Mouse (Mus musculus): ENCODE measurements around the gene B4gat1. TPM values are rescaled to one million over a fixed set of nuclear protein-coding genes. Genes with fewer than 3 reads are reported as not detected.

Gene B4gat1
- polyA plus RNA-seq, 2 experiments = 4.2 to 6.5 TPM

- Histone ChIP-seq H3K9ac (replicated peaks) (peak within 1 kb of the TSS; percentile 55), H3K9me3 (ENCODE audit: control insufficient read depth, low read length) (no peaks in the 10 kb centered on the region), H3K27me3 (ENCODE audit: control insufficient read depth, insufficient read depth, low read length) (peaks cover 16% of the 10 kb centered on the region), H3K4me2 (ENCODE audit: low read depth) (peak within 1 kb of the TSS; percentile 79), H3K4me3 (ENCODE audit: insufficient read depth in 1 of 2, low read depth in 2 of 2, low read length in 2 of 2) (peak within 1 kb of the TSS; percentile 15 to 51), H3K27ac (peak within 1 kb of the TSS; percentile 74), H3K4me1 (replicated peaks; ENCODE audit: control insufficient read depth in 2 of 2, insufficient read depth in 2 of 2, low read length in 1 of 2) (peaks cover 30 to 31% of the 10 kb centered on the region in 2 experiments), H3K36me3 (replicated peaks; ENCODE audit: control insufficient read depth, insufficient read depth, low read depth) (no peaks in the 10 kb centered on the region)
- peak; percentile 21; the same call in 1 of the 2 replicates for ATAC-seq (ENCODE audit: insufficient read depth)
- TF ChIP-seq EP300 (IDR thresholded peaks at IDR 0.05; ENCODE audit: low read depth) (no peak), CTCF (IDR thresholded peaks at IDR 0.05; ENCODE audit: low read depth) (no peak)
- DNase-seq (ENCODE audit: low read depth in 3 of 3, low spot score in 3 of 3) = no peak
- 2% methylated on average over 56 of the region's 56 CpGs for WGBS (ENCODE audit: insufficient replicate concordance)
These were observed 29.4 kb downstream of the B4gat1 start, which contains the start of gene Cd248 for GRCm38 (mm10) chr19:5067867-5068569. TSS of gene Cd248 (plus strand) at chr19:5068078.

GRCm38 (mm10) chr19:5068570-5069234 lies 30.1 kb downstream of the B4gat1 start:
- Histone ChIP-seq H3K4me2 (ENCODE audit: low read depth) (peak overlapping the region; percentile 79), H3K9ac (replicated peaks) (peak overlapping the region; percentile 55), H3K9me3 (ENCODE audit: control insufficient read depth, low read length) (no peaks in the 10 kb centered on the region), H3K27ac (no peak overlapping the region), H3K36me3 (replicated peaks; ENCODE audit: control insufficient read depth, insufficient read depth, low read depth) (no peaks in the 10 kb centered on the region), H3K4me1 (replicated peaks; ENCODE audit: control insufficient read depth in 2 of 2, insufficient read depth in 2 of 2, low read length in 1 of 2) (peaks cover 30 to 31% of the 10 kb centered on the region in 2 experiments), H3K4me3 (ENCODE audit: insufficient read depth in 1 of 2, low read depth in 2 of 2, low read length in 2 of 2) (peak overlapping the region; percentile 15 to 51), H3K27me3 (ENCODE audit: control insufficient read depth, insufficient read depth, low read length) (peaks cover 16% of the 10 kb centered on the region)
- peak; percentile 27; the same call in 1 of the 2 replicates for TF ChIP-seq CTCF (IDR thresholded peaks at IDR 0.05; ENCODE audit: low read depth)
- no peak for TF ChIP-seq EP300 (IDR thresholded peaks at IDR 0.05; ENCODE audit: low read depth)
- DNase-seq (ENCODE audit: low read depth in 3 of 3, low spot score in 3 of 3) (no peak), ATAC-seq (ENCODE audit: insufficient read depth) (no peak)
- 43% methylated on average over 21 of the region's 21 CpGs for WGBS (ENCODE audit: insufficient replicate concordance)

GRCm38 (mm10) chr19:5069486-5069885 lies 30.9 kb downstream of the B4gat1 start:
- TF ChIP-seq EP300 (IDR thresholded peaks at IDR 0.05; ENCODE audit: low read depth) (no peak), CTCF (IDR thresholded peaks at IDR 0.05; ENCODE audit: low read depth) (no peak)
- no peaks in the 10 kb centered on the region for H3K9me3 ChIP-seq (ENCODE audit: control insufficient read depth, low read length)
- no peaks in the 10 kb centered on the region for H3K36me3 ChIP-seq (replicated peaks; ENCODE audit: control insufficient read depth, insufficient read depth, low read depth)
- WGBS (ENCODE audit: insufficient replicate concordance) = 69% methylated on average over 5 of the region's 5 CpGs
- no peak overlapping the region for H3K27ac ChIP-seq
- H3K4me2 ChIP-seq (ENCODE audit: low read depth) = no peak overlapping the region
- no peak overlapping the region for H3K4me3 ChIP-seq (ENCODE audit: insufficient read depth in 1 of 2, low read depth in 2 of 2, low read length in 2 of 2)
- peaks cover 16% of the 10 kb centered on the region for H3K27me3 ChIP-seq (ENCODE audit: control insufficient read depth, insufficient read depth, low read length)
- H3K4me1 ChIP-seq (replicated peaks; ENCODE audit: control insufficient read depth in 2 of 2, insufficient read depth in 2 of 2, low read length in 1 of 2) = peaks cover 30 to 31% of the 10 kb centered on the region in 2 experiments
- H3K9ac ChIP-seq (replicated peaks) = no peak overlapping the region
- no peak for ATAC-seq (ENCODE audit: insufficient read depth)
- no peak for DNase-seq (ENCODE audit: low read depth in 3 of 3, low spot score in 3 of 3)

GRCm38 (mm10) chr19:5069978-5070377 lies 31.4 kb downstream of the B4gat1 start:
- TF ChIP-seq EP300 (IDR thresholded peaks at IDR 0.05; ENCODE audit: low read depth) (no peak), CTCF (IDR thresholded peaks at IDR 0.05; ENCODE audit: low read depth) (no peak)
- no peaks in the 10 kb centered on the region for H3K9me3 ChIP-seq (ENCODE audit: control insufficient read depth, low read length)
- no peak overlapping the region for H3K9ac ChIP-seq (replicated peaks)
- H3K27me3 ChIP-seq (ENCODE audit: control insufficient read depth, insufficient read depth, low read length) = peaks cover 16% of the 10 kb centered on the region
- H3K4me2 ChIP-seq (ENCODE audit: low read depth) = no peak overlapping the region
- 76% methylated on average over 7 of the region's 7 CpGs for WGBS (ENCODE audit: insufficient replicate concordance)
- no peaks in the 10 kb centered on the region for H3K36me3 ChIP-seq (replicated peaks; ENCODE audit: control insufficient read depth, insufficient read depth, low read depth)
- no peak for ATAC-seq (ENCODE audit: insufficient read depth)
- H3K4me1 ChIP-seq (replicated peaks; ENCODE audit: control insufficient read depth in 2 of 2, insufficient read depth in 2 of 2, low read length in 1 of 2) = peaks cover 30 to 31% of the 10 kb centered on the region in 2 experiments
- no peak for DNase-seq (ENCODE audit: low read depth in 3 of 3, low spot score in 3 of 3)
- no peak overlapping the region for H3K27ac ChIP-seq
- no peak overlapping the region for H3K4me3 ChIP-seq (ENCODE audit: insufficient read depth in 1 of 2, low read depth in 2 of 2, low read length in 2 of 2)

- H3K9me3 ChIP-seq (ENCODE audit: control insufficient read depth, low read length) = no peaks in the 10 kb centered on the region
- peaks cover 30 to 31% of the 10 kb centered on the region in 2 experiments for H3K4me1 ChIP-seq (replicated peaks; ENCODE audit: control insufficient read depth in 2 of 2, insufficient read depth in 2 of 2, low read length in 1 of 2)
- DNase-seq (ENCODE audit: low read depth in 3 of 3, low spot score in 3 of 3) = no peak
- no peaks in the 10 kb centered on the region for H3K36me3 ChIP-seq (replicated peaks; ENCODE audit: control insufficient read depth, insufficient read depth, low read depth)
- H3K9ac ChIP-seq (replicated peaks) = peak overlapping the region; percentile 49
- no peak overlapping the region; a peak in 1 of 4 replicates for H3K4me3 ChIP-seq (ENCODE audit: insufficient read depth in 1 of 2, low read depth in 2 of 2, low read length in 2 of 2)
- peak overlapping the region; percentile 77 for H3K4me2 ChIP-seq (ENCODE audit: low read depth)
- no peak for ATAC-seq (ENCODE audit: insufficient read depth)
- H3K27ac ChIP-seq = no peak overlapping the region
- WGBS (ENCODE audit: insufficient replicate concordance) = 24% methylated on average over 11 of the region's 11 CpGs
- peaks cover 16% of the 10 kb centered on the region for H3K27me3 ChIP-seq (ENCODE audit: control insufficient read depth, insufficient read depth, low read length)
- TF ChIP-seq CTCF (IDR thresholded peaks at IDR 0.05; ENCODE audit: low read depth) (no peak), EP300 (IDR thresholded peaks at IDR 0.05; ENCODE audit: low read depth) (no peak)
These were observed 32.5 kb downstream of the B4gat1 start for GRCm38 (mm10) chr19:5071077-5071476.

Data from liver, embryonic 14.5 days (tissue).